Mouse (Mus musculus): Measurements from ENCODE around the gene Pycr1.

Gene Pycr1

GRCm38 (mm10) chr11:120598990-120599549, 44.5 kb downstream of the Pycr1 start:
- DNase-seq = no peak

- DNase-seq = peak; percentile 95 to 98
Measured at GRCm38 (mm10) chr11:120598283-120598989, 45.1 kb downstream of the Pycr1 start, which contains the start of the genes Alyref and Anapc11. Alyref (minus strand) TSS chr11:120598365. Anapc11 (plus strand) TSS chr11:120598421.

DNA sequence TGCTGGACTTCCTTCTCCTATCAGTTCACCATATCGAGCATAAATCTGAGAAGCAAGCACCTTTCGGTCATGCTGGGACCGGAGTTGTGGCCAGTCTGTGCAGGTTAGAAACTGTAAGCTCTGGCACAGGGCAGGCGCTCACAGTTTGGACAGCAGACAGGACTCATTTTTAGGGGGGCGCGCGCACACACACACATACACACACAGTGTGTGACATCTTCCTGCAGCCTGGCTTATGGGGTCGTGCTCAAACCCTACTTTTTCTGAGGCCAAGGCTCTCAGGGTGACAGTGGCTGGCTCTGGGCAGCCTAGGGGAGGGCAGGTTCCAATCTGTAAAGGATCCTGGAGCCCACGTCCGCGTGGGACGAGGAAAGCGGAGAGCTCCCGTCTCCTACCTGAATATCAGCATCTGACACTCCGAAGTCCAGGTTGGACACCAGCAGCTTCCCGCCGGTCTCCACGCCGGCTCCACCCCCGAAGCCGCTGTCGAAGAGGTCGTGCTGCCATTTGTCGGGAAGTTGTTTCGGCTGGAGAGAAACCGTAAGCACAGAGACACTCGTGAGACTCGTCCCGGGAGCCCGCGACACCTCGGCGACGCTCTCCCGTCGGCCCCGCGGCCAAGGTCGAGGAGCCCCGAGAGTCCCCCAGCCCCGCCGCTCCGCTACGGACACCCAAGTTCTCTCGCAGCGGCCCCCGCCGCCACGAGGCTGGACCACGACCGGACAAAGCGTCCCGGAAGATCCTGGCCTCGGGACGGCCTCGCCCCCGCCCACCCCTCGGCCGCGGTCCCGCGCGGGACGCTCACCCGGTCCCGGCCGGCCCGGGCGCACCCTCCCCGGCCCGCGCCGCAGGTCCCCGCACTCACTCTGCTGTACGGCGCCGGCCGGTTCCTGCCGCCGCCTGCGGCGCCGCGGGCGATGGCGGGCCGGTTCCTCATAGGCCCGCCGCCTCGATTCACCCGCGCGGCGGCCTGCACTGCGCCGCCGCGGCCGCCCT, 46.0 kb downstream of the Pycr1 start:
- no peak for DNase-seq

- no peak for DNase-seq
Measured at GRCm38 (mm10) chr11:120588531-120588930, 55.0 kb downstream of the Pycr1 start.

Data from lung, postnatal 4 days (tissue).